Mouse (Mus musculus): ENCODE measurements around the gene Nmnat1. TPM values are rescaled to one million over a fixed set of nuclear protein-coding genes. Genes with fewer than 3 reads are reported as not detected.

The Nmnat1 gene
- total and polyA plus RNA-seq, 3 experiments, result 8.6 to 11.4 (median 10.9) TPM

DNA sequence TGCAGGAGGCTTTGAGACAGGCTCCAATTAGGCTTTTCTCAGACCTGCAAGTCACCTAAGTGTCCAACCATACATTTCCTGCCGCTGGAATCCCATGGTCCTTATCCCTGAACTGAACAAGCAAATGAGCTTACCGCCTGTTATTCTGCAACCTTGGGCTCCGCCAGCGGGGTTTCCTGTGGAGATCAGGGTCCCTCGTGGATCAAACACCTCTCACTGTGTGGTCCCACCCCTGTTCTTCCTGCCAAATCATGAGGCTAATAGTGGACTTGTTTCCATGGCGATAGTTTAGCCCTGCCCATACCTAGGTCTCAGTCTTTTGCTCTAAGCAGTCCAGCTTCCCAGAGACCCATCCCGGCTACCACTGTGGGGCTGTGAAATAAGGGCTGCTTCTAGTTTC, 41.3 kb upstream of the Nmnat1 start:
- Histone ChIP-seq H3K9ac (ENCODE audit: insufficient read depth, low read depth) (no peak overlapping the region), H3K4me2 (ENCODE audit: insufficient read depth, low read depth, poor library complexity, severe bottlenecking) (no peak overlapping the region), H3K4me1 (ENCODE audit: control insufficient read depth in 1 of 2, insufficient read depth in 2 of 2) (peaks cover 4 to 7% of the 10 kb centered on the region in 2 experiments), H3K79me2 (replicated peaks; ENCODE audit: control insufficient read depth, extremely low read depth, insufficient read depth, poor library complexity, severe bottlenecking) (no peaks in the 10 kb centered on the region), H3K36me3 (replicated peaks in 1 of 2; ENCODE audit: control insufficient read depth in 1 of 2, insufficient read depth in 1 of 2, low read length in 1 of 2) (no peaks in the 10 kb centered on the region), H3K27me3 (replicated peaks) (peaks cover 8% of the 10 kb centered on the region), H3K27ac (ENCODE audit: insufficient read depth, low read depth) (no peak overlapping the region), H3K4me3 (replicated peaks in 1 of 3; ENCODE audit: low read depth in 2 of 3, low read length in 2 of 3, poor library complexity in 1 of 3) (no peak overlapping the region), H3K9me3 (replicated peaks; ENCODE audit: low read length) (no peaks in the 10 kb centered on the region)
- in situ Hi-C loops (cut with MboI; ENCODE audit: low pct_ligation_motif_present, low pct_unique_long_range_greater_than_20kb, low sequenced_read_pairs), result loop anchor here (5.0 kb wide), 1 partner anchor 74 kb away; the partner anchor contains the start of gene Rbp7
- TF ChIP-seq MXI1 (IDR thresholded peaks at IDR 0.05; ENCODE audit: low read depth, low read length), result no peak
- TF ChIP-seq E2F4 (IDR thresholded peaks at IDR 0.05; ENCODE audit: insufficient replicate concordance, low read depth, low read length), result no peak
- no peak for TF ChIP-seq ZC3H11A (IDR thresholded peaks at IDR 0.05; ENCODE audit: low read depth, low read length)
- no peak for TF ChIP-seq ZMIZ1 (IDR thresholded peaks at IDR 0.05; ENCODE audit: low read depth, low read length)
- no peak for TF ChIP-seq POLR2AphosphoS2 (IDR thresholded peaks at IDR 0.05; ENCODE audit: low read depth, low read length)
- TF ChIP-seq HCFC1 (IDR thresholded peaks at IDR 0.05; ENCODE audit: low read depth, low read length), result no peak
- TF ChIP-seq JUN (IDR thresholded peaks at IDR 0.05; ENCODE audit: insufficient read depth, low read depth, low read length), result no peak
- no peak for TF ChIP-seq SMC3 (IDR thresholded peaks at IDR 0.05; ENCODE audit: low read depth, low read length)
- no peak for DNase-seq (ENCODE audit: extremely low read depth)
- dilution Hi-C loops (cut with MboI; ENCODE audit: extremely low pct_ligation_motif_present, extremely low pct_unique_long_range_greater_than_20kb, low sequenced_read_pairs), result no loop called here

DNA sequence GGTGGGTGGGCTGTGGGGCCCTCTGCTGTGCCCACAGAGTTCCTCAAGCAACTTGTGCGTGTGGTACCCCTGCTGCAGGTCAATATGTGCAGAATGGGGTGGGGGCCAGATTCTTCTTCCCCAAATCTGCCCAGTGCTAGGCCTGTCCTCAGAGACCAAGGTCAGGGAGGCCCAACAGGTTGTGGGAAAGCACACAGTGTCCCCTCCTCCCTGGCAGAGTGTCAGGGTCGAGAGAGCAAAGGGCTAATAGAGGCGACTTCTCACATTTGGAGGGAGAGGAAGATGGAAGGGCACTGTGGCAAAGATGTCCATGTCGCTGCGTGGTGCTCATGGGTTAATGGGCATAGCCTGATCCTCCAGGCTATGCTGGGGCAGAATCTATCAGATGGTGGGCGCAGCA, 40.8 kb upstream of the Nmnat1 start:
- Histone ChIP-seq H3K79me2 (replicated peaks; ENCODE audit: control insufficient read depth, extremely low read depth, insufficient read depth, poor library complexity, severe bottlenecking) (no peaks in the 10 kb centered on the region), H3K9me3 (replicated peaks; ENCODE audit: low read length) (no peaks in the 10 kb centered on the region), H3K4me3 (replicated peaks in 1 of 3; ENCODE audit: low read depth in 2 of 3, low read length in 2 of 3, poor library complexity in 1 of 3) (no peak overlapping the region), H3K36me3 (replicated peaks in 1 of 2; ENCODE audit: control insufficient read depth in 1 of 2, insufficient read depth in 1 of 2, low read length in 1 of 2) (no peaks in the 10 kb centered on the region), H3K27ac (ENCODE audit: insufficient read depth, low read depth) (no peak overlapping the region), H3K4me2 (ENCODE audit: insufficient read depth, low read depth, poor library complexity, severe bottlenecking) (no peak overlapping the region), H3K4me1 (ENCODE audit: control insufficient read depth in 1 of 2, insufficient read depth in 2 of 2) (peaks cover 4 to 7% of the 10 kb centered on the region in 2 experiments), H3K9ac (ENCODE audit: insufficient read depth, low read depth) (no peak overlapping the region), H3K27me3 (replicated peaks) (peaks cover 11% of the 10 kb centered on the region)
- dilution Hi-C loops (cut with MboI; ENCODE audit: extremely low pct_ligation_motif_present, extremely low pct_unique_long_range_greater_than_20kb, low sequenced_read_pairs), result no loop called here
- no peak for TF ChIP-seq ZMIZ1 (IDR thresholded peaks at IDR 0.05; ENCODE audit: low read depth, low read length)
- no peak for TF ChIP-seq JUN (IDR thresholded peaks at IDR 0.05; ENCODE audit: insufficient read depth, low read depth, low read length)
- TF ChIP-seq CTCF (conservative IDR thresholded peaks at IDR 0.05 in 1 of 2, IDR thresholded peaks at IDR 0.05 in 1 of 2; ENCODE audit: low read depth in 2 of 2, low read length in 2 of 2), result no peak
- TF ChIP-seq ZKSCAN1 (IDR thresholded peaks at IDR 0.05; ENCODE audit: borderline replicate concordance, low read depth, low read length), result no peak
- no peak for TF ChIP-seq MXI1 (IDR thresholded peaks at IDR 0.05; ENCODE audit: low read depth, low read length)
- no peak for TF ChIP-seq USF2 (conservative IDR thresholded peaks at IDR 0.05; ENCODE audit: low read depth, low read length)
- no peak for TF ChIP-seq HCFC1 (IDR thresholded peaks at IDR 0.05; ENCODE audit: low read depth, low read length)
- no peak for TF ChIP-seq E2F4 (IDR thresholded peaks at IDR 0.05; ENCODE audit: insufficient replicate concordance, low read depth, low read length)
- TF ChIP-seq MAFK (IDR thresholded peaks at IDR 0.05; ENCODE audit: insufficient replicate concordance, low read length), result no peak
- no peak for TF ChIP-seq RCOR1 (conservative IDR thresholded peaks at IDR 0.05; ENCODE audit: low read depth, low read length)
- TF ChIP-seq IRF4 (IDR thresholded peaks at IDR 0.05; ENCODE audit: low read depth, low read length), result no peak
- no peak for TF ChIP-seq MYC (IDR thresholded peaks at IDR 0.05; ENCODE audit: low read depth, low read length)
- no peak for DNase-seq (ENCODE audit: extremely low read depth)
- in situ Hi-C loops (cut with MboI; ENCODE audit: low pct_ligation_motif_present, low pct_unique_long_range_greater_than_20kb, low sequenced_read_pairs), result loop anchor here (5.0 kb wide), 1 partner anchor 74 kb away; the partner anchor contains the start of gene Rbp7

Data from CH12.LX (cell line).